Mouse (Mus musculus): ENCODE results near the gene Spert.

Spert gene

DNA sequence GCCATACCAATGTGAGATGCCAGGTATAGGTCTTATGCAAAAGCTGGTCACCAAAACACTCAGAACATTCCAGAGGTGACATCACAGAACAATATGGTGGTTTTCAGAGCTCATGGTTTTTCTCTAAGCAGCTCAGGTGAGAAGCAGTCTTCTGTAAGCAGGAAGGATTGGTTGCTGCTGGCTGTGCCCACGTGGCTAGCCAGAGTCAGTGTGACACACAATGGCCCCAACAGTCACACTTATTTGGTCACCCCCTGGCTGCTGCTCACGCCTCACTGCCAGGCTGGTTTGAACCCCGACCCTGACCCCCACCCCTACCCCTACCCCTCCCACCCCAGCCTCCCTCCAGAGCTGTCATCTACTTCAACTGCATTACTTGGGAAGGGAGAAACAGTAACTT is at the start of gene Spert:
Gene Spert, minus strand, starts transcription at position 139 of the 400 bp plus-strand sequence.
- DNase-seq (ENCODE audit: low spot score), result no peak

DNA sequence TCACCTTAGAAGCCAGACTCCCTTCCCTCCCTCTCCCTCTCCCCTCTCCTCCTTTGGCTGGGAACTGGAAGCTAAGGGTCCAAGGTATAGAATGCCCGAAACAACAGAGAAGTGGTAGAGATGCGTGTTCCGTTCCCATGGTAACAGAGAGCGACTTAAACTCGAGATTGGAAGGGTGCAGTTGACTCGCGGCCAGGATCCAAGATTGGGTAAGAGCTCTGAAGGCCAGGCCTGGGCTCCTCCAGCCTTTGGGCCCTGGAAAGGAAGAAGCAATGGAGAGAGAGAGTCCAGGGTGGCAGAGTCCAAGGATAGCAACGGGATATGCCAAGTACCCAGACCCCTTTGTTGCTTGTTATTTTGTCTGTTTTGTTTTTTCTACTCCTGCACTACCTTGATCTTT is 49.2 kb upstream of the Spert start, which contains the start of gene Erich6b:
Gene Erich6b, plus strand, starts transcription at position 180 of the 400 bp plus-strand sequence.
- DNase-seq (ENCODE audit: low spot score), result no peak

DNA sequence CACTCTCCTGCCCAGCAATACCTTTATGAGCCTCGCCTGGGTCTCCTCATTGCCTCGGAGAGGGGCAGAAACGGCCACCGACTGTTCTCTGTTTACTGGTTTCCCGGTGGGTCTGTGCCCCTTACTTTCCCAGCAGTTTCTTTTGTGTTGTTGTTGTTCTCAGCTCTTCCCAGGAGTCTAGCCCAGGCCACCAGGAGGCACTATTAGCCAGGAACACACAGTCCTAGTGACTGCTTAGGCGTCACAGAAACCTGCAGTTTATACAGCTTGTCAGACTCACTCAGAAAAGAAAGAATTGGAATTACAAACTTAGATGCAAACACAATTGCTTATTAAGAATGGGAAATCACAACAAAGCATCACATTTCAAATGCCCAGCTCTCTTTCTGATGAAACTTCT is 48.5 kb upstream of the Spert start:
- DNase-seq (ENCODE audit: low spot score), result no peak

DNA sequence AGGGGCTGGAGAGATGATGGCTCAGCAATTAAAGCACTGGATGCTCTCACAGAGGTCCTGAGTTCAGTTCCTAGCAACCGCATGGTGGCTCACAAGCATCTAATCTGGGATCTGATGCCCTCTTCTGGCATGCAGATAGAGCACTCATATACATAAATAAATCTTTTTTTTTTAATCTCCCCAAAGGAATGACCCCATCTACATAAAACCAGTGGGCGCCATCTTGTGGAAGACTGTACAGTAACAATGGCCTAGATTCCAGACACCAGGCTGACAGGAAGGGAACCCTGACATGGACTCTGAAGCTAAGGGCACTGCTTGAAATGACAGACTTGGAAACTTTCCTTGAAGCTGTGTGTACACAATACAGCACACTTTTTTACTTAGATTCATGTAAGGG is 47.9 kb upstream of the Spert start:
- no peak for DNase-seq (ENCODE audit: low spot score)

DNA sequence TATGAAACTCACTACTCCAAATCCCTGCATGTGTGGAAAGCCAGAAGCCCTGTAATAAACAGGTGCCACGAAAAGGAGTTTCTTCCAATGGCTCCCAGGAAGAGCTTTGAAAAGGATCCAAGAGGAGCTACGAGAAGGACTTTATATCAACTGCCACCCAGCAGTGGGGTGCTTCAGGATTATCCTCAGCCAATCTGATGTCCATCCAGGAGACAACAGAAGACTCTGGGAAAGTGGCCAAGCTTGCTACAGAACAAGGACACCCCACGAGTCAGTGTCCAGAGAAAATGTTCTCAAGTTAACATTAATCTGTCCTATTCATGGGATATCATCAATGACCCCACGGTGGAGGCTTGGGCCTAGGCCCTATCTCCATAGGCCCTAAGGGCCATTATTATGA is 44.7 kb upstream of the Spert start:
- no peak for DNase-seq (ENCODE audit: low spot score)

DNA sequence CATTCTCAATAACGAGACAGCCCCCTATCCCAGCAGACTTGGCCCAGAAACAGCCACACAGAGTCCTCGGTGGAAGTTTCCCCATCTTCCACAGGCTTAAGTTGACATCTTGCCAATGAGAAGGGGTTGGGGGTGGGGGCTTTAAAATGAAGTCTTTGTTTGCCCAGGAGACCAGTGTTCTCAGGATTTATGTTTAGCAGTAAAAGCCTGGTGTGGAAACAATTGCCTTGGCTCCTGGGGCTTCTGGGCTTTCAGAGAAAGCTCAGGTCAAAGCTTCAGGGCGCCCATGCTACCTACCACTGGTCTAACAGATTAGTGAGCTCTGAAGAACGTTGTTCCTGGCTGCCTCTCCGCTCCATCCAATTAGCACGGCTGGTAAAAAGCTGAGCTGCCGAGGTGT is 43.2 kb upstream of the Spert start:
- DNase-seq (ENCODE audit: low spot score), result no peak

DNA sequence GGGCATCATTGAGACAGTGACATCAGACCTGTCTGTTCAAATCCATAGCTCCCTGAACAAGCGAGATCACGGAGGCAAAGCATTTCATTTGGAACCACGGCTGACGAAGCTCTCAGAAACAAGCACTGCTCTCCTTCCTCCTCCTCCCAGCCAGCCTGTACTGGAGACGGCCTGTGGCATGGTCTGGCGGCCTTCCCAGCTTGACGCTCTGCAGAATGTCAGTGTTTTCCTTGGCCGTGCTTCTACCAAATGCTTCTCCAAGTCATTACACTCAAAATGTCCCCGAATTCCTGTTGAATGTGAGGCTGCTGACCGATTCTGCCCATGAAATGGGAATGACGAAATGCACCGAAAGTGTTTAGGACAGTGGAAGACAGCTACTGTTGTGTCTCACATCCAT is 42.4 kb upstream of the Spert start:
- DNase-seq (ENCODE audit: low spot score), result no peak

DNA sequence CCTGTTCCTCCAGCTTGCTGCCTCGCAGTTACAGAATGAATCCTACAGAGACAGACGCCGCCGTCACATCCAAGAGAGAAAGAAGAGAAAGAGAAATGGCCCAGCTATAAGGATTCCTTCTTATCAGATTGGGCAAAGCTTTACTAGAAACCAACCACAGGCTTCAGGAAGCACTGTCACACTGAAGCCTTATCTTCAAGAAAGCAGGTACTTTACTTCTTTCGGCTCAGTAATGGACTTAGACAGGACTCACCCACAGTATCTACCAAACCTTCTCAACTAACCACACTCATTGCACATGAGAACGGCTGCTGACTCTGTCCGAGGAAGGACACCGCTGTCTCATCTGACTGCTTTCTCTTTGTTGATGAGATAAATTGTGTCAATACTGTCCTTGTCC is 36.0 kb upstream of the Spert start:
- no peak for DNase-seq (ENCODE audit: low spot score)

DNA sequence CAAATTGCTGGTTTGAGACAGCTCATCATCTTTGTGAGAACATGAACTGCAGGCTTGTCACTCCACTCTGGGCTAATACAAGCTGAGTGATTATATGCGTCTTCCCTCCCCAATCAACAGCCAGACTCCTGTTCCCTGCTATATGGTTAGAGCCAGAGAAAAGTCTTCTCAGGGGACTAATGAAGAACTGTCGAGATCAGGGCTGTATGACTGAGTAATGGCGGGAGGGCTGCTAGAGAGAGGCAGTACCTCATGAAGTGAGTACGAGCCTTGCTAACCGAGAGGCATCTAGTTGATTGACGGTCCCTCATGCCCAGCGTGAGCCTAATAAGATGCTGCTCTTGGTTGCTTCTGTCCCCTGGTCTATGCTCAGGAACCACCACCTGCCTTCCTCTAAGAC is 30.1 kb upstream of the Spert start:
- no peak for DNase-seq (ENCODE audit: low spot score)

DNA sequence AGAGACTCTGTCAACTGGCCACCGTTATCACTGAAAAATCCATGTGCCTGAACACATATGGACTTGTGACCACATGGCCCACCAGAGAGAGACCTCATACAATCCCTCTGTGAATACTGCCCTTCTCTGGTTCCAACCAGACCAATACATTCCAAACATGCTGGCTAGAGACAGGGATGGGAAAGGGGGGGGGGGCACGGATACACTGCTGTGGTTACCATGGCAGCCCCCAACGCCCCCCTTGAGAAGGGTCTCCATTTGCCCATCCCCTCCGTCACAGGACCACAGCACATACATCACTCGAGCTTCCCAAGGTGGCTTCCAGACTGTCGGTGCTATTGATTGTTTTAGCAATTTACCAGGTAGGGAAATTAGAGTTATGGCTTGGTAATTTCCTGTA is 23.5 kb upstream of the Spert start:
- no peak for DNase-seq (ENCODE audit: low spot score)

DNA sequence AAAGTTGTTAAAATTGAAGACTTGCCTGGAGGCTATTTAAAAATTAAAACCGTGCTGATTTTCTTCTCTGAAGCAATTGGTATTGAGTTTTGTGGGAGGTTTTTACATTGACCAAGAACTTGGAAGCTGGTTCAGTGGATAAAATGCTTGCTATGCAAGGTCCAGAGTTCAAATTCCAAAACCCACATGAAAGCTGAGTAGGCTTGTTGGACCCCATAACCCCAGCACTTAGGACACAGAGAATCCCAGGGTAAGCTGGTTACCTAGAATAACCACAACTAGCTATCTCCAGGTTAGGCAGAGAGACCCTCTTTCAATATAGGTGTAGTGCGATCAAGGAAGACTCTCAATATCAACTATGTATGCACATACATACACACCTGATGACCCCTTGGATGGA is 16.3 kb upstream of the Spert start:
- no peak for DNase-seq (ENCODE audit: low spot score)

DNA sequence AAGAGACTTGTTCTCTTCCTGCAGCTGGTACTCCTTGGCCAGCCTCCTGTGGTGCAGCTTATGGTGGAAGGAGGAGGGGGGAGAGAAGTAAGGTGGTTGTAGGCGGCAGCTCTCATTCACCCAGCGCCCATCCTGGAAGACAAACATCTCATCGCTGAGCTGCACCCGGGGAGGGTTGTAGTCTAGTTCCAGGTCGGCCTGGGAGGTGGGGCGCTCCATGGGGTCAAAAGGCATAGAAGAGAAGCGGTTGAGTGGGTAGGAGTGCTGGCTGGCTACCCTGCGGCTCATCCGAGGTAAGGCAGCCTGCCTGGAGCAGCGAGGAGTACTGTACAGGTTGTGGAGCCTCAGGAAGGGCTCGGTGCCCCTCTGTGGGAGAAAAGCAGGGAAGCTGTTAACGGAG is 9.0 kb downstream of the Spert start:
- no peak for DNase-seq (ENCODE audit: low spot score)

DNA sequence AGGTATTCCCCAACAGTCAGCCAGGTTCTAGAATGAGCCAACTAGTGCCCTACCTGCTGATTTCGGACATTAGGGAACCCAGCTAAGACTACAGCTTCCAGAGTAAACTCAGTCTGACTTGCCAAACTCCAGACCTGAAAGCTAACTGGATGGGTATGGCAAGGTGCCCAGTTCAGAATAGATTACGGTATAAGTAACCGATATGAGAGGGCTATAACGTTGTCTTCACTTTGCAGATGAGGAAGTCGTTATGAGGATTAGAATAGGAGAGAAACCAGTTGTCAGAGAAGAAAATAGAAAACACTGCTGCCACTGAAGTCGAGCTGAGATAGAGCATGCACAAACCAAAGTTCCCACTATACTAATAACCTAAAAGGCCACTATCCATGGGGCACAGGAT is 13.9 kb downstream of the Spert start:
- no peak for DNase-seq (ENCODE audit: low spot score)

DNA sequence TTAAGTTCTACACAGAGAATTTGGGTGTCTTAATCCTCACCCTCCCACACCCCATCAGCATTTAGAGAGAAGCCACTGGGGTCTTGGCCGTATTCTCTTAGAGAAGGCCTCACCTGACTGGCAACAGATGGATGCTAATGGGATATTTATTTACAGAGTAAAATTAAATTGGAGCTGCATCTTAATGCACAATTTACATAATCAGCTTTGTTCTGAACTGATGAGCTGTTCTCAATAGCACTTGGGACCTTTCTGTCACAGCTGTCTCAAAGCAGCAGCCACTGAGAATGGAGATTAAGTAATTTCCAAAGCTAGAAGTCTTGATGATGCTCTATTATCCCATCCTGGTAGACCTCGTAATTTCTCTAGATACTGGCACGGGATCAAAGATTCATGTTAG is 26.6 kb downstream of the Spert start:
- no peak for DNase-seq (ENCODE audit: low spot score)

DNA sequence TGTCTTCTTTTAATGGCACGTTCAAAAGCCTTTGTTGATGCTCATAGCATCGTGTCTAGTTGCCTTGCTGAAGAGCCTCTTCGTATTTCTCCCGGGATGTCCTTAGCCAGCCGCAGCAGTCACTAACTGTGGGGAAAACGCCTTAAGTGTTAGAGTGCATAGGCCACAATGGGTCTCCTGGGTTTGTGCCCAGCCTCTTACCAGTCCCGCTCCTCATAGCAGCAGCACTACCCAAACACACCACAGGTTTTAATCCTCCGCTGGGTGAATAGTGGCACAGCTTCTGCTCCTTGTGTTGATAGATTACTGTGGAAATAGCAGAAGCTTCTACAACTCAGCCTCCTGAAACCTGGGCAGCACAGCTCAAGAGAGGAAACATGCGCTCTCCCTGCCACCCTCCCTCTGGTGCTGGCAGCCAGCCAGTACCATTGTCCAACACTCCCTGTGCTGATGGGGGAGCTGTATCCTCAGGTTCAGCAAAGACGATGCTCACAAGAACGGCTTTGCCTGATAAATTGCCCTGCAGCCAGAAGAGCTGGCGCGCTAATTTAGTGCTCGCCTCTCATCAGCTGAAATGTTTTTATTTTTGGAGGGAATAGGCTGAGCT is 27.3 kb downstream of the Spert start:
- DNase-seq (ENCODE audit: low spot score), result peak; percentile 24

DNA sequence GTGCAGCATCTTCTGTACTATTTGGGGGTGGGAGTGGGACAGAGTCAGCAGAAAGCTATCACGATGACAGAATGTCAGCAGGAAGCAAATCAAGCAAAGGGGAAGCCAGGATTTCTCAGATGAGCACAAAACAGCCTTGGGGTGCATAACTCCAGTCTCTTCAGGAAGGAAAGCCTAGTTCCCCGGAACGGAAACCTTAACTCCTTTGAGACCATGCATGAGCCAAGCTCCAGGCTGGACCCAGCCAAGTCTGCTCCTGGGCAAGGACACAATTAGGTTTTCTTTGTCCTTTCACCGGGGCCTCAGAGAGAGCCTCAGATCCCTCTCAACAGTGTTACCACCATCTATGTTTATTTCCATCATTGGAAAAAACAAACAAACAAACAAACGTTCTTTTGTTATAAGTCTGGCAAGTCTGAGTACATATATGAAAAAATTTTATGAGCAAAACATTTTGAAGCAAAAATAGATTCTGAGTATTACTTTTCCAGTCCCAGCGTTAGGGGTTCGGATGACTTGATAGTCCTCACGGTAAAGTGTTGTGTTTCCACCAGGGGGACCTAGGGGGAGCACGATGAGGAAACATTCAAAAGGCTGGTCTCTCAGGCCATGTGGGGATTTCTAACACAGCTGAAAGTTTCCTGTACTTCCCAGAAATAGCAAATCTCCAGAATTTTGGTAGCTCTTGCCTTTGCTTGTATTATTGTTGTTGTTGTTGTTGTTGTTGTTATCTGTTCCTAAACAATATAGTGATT is 31.2 kb downstream of the Spert start:
- DNase-seq (ENCODE audit: low spot score), result no peak

DNA sequence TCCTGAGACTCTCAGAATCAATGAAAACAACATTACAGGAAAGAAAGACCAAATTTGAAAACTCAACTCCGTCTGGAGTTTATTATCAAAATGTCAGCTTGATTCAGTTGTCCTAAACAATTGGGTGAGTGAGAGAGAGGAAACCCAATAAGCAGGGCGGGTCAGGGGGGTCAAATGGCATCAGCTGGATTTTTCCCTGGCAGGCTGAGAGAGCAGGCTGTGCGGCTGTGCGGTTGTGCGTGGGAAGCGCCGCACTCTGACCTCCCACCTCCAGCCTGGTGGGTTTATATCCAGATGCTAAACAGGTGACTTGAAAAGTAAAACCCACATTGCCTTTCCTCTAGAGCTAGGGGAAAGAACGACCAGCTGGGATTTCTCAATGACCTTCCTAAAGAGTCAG is 51.2 kb downstream of the Spert start:
- DNase-seq (ENCODE audit: low spot score), result no peak

DNA sequence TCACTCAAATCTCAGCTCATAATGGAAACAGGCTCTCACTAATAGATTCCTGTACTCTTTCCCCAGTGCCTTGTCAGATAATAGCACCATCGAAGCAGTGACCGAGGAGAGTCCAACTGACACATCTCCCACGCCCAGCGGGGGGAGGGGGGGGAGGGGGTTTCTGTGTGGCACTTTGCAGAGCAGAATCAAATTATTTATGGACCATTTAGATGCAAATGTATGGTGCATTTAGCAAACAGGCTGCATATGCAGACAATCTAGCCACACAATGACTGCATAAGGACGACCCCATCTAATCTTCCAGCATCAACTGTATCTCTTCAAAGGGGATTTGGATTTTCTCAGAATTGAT is 51.9 kb downstream of the Spert start:
- no peak for DNase-seq (ENCODE audit: low spot score)

DNA sequence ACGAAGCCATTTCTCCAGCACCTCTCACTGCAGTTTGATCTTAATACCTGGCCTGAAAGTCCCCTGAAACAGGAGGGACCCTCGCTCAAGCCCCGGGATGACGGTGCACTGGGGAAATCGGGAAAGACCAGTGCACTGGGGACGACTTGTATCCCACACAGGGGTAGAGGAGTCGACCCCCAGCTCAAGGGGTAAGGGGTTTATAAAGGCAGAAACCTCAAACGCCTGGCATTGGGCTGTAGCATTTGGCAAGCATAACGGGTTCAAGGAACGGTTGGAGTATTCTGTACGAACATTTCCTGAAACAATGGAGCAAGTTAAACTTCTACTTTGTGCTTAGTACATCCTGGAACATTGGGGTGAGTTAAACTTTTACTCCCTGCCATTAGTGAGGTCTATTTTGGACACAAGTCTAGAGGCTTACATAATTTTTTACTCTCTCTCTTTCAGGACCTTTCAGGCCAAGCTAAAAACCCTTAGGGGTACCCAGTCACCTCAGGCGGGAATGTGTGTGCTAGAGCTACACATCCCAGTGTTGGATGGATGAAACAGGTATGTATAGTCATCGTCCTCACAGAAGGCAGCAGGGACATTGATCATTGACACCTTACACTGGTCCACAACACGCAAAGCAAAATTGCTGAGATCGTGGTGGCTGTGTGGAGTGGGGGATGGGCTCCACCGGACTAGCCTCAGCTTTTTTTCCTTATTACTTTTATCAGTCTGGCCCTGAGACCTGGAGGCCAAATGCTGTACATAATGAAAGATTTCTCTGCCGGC is 52.5 kb downstream of the Spert start:
- no peak for DNase-seq (ENCODE audit: low spot score)

DNA sequence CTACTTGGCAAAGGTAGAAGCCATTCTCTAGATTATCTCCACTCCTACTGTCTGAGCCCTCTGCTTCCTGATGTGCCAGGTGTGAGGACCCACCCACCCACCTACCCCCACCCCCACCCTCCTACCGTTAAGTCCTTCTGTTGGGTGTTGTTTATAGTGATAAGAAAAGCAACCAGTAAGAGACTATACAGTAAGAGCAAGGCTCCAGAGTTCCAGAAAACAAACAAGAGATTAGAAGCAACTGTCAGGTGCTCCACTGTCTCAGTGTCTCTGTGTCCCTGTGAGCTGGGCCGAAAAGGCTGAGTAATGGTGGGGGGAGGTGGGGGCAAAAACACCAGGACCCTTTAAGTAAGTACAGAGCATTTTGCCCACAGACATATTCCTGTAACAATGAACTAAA is 53.7 kb downstream of the Spert start:
- DNase-seq (ENCODE audit: low spot score), result no peak
